Mouse (Mus musculus) liver, embryonic 14.5 days (tissue): ENCODE results near the gene Ltbp1.

Experiments
- CTCF ChIP-seq: IDR thresholded peaks from 2 replicates; pipeline ENCODE4 v1.5.1; 2016; ENCODE audit warnings: antibody characterized with exemption, low read depth, control low read depth
- EP300 ChIP-seq: IDR thresholded peaks from 2 replicates; pipeline ENCODE4 v1.6.1; 2016; ENCODE audit warnings: antibody characterized with exemption, low read depth

DNA sequence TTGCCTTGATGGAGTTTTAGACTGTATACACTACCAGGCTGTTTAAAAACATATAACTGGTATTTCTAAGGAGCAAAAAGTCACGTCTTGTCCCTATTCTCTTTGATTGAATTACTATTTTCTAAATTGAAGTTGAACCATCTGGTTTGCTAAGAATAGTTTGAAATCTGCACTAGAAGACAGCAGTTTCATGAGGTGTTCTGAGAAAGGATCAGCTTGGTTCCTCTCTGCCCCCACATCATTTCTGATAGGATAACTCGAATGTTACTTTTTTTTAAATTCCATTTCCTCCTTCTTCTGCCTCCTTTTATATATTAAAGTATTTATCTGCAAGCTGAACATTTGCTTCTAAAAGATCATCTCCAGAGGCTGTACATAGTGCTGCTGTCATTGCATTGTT, 231.2 kb downstream of the Ltbp1 start:
- no peak for TF ChIP-seq CTCF
- no peak for TF ChIP-seq EP300
